Mouse (Mus musculus) liver, embryonic 14.5 days (tissue): ENCODE results near the gene Trappc3l. TPM values are rescaled to one million over a fixed set of nuclear protein-coding genes. Genes with fewer than 3 reads are reported as not detected.

ENCODE experiments used
- ATAC-seq: fragments of 200-750 bp; cut with Nextera tagmentation; 2 replicates; pipeline ENCODE4 v1.8.0; 2017; ENCODE audit warnings: moderate number of reproducible peaks, mild to moderate bottlenecking, moderate library complexity; ENCODE audit not compliant: insufficient read depth
- DNase-seq, 3 experiments: peaks; one replicate each; pipeline ENCODE4 v3.0.0-alpha.2; 2012 to 2013; ENCODE audit warnings: low read depth in 3 of 3, low spot score in 3 of 3
- H3K27ac ChIP-seq: fragments of 300-500 bp; sonication (generic); 2 replicates; pipeline ENCODE4 v1.5.1; 2014; ENCODE audit warnings: moderate library complexity, mild to moderate bottlenecking, control low read depth, inconsistent platforms
- H3K27me3 ChIP-seq: fragments of 300-500 bp; sonication (generic); 2 replicates; pipeline ENCODE4 v1.6.1; 2014; ENCODE audit warnings: mild to moderate bottlenecking, low read length, moderate library complexity; ENCODE audit not compliant: control insufficient read depth, insufficient read depth
- H3K36me3 ChIP-seq: fragments of 300-500 bp; sonication (generic); replicated peaks from 2 replicates; pipeline ENCODE4 v1.6.1; 2014; ENCODE audit warnings: low read depth; ENCODE audit not compliant: control insufficient read depth, insufficient read depth
- H3K4me1 ChIP-seq, 2 experiments: fragments of 200-500 bp in 1 of 2; fragments of 300-500 bp in 1 of 2; sonication (generic) in 1 of 2; replicated peaks; 2 replicates each; pipeline ENCODE4 v1.6.1; 2012 to 2014; ENCODE audit warnings: antibody characterized with exemption in 1 of 2, inconsistent platforms in 1 of 2, low read length in 1 of 2; ENCODE audit not compliant: control insufficient read depth in 2 of 2, insufficient read depth in 2 of 2
- H3K4me2 ChIP-seq: fragments of 300-500 bp; sonication (generic); 2 replicates; pipeline ENCODE4 v1.6.1; 2014; ENCODE audit warnings: low read depth, mild to moderate bottlenecking, control low read depth, moderate library complexity
- H3K4me3 ChIP-seq, 2 experiments: fragments of 200-500 bp in 1 of 2; fragments of 300-500 bp in 1 of 2; sonication (generic) in 1 of 2; 2 replicates each; pipeline ENCODE4 v1.5.1; 2012 to 2014; ENCODE audit warnings: low read depth in 2 of 2, low read length in 2 of 2, mild to moderate bottlenecking in 2 of 2, control low read depth in 1 of 2, inconsistent platforms in 1 of 2, moderate library complexity in 1 of 2; ENCODE audit not compliant: insufficient read depth in 1 of 2
- H3K9ac ChIP-seq: fragments of 300-500 bp; sonication (generic); replicated peaks from 2 replicates; pipeline ENCODE4 v1.6.1; 2014; ENCODE audit warnings: mild to moderate bottlenecking, control low read depth, moderate library complexity
- H3K9me3 ChIP-seq: fragments of 300-500 bp; sonication (generic); 2 replicates; pipeline ENCODE4 v1.6.1; 2016; ENCODE audit warnings: low read length, mixed read lengths; ENCODE audit not compliant: control insufficient read depth
- CTCF ChIP-seq: IDR thresholded peaks from 2 replicates; pipeline ENCODE4 v1.5.1; 2016; ENCODE audit warnings: antibody characterized with exemption, low read depth, control low read depth
- EP300 ChIP-seq: IDR thresholded peaks from 2 replicates; pipeline ENCODE4 v1.6.1; 2016; ENCODE audit warnings: antibody characterized with exemption, low read depth
- WGBS: fragments of 180-500 bp; shearing (Covaris S2); extraction: QIAGEN DNeasy Blood & Tissue Kit; methylation state at CpG from one replicate; pipeline ENCODE4 v1.1.7; 2014; ENCODE audit not compliant: insufficient replicate concordance; 5-methylcytosine and 5-hydroxymethylcytosine counted together
- polyA plus RNA-seq, 2 experiments: library from polyadenylated mRNA; depleted of rRNA in 1 of 2; stranded (reverse) in 1 of 2; unstranded in 1 of 2; fragments of >200 nt; fragmentation: Nextera tagmentation in 1 of 2; extraction: Ambion mirVana in 1 of 2; gene quantifications; 2 replicates each; pipeline versions ENCODE4 v1.2.1 to v1.2.3; 2012 to 2014

Gene Trappc3l
- polyA plus RNA-seq, 2 experiments: not detected

- DNase-seq: peak in 1 of 3 experiments; percentile 22
- peaks cover 9 to 19% of the 10 kb centered on the region in 2 experiments for H3K4me1 ChIP-seq
- TF ChIP-seq CTCF: no peak
- no peak for TF ChIP-seq EP300
- peak overlapping the region; percentile 80 to 87 for H3K4me3 ChIP-seq
- H3K27me3 ChIP-seq: no peaks in the 10 kb centered on the region
- H3K27ac ChIP-seq: peak overlapping the region; percentile 89
- ATAC-seq: no peak
- H3K9ac ChIP-seq: peak overlapping the region; percentile 76
- no peaks in the 10 kb centered on the region for H3K9me3 ChIP-seq
- no peaks in the 10 kb centered on the region; the same call in 1 of the 2 replicates for H3K36me3 ChIP-seq
- H3K4me2 ChIP-seq: peak overlapping the region; percentile 86
- under 1% methylated on average over 21 of the region's 21 CpGs for WGBS
These were observed 18.6 kb upstream of the Trappc3l start for GRCm38 (mm10) chr10:34018746-34019301.

GRCm38 (mm10) chr10:34019302-34020075 is 17.9 kb upstream of the Trappc3l start, which contains the start of gene Rwdd1:
Rwdd1 (minus strand) TSS chr10:34019624.
- Histone ChIP-seq H3K4me2 (peak within 1 kb of the TSS; percentile 86), H3K9me3 (no peaks in the 10 kb centered on the region), H3K9ac (peak within 1 kb of the TSS; percentile 77), H3K27me3 (no peaks in the 10 kb centered on the region), H3K36me3 (no peaks in the 10 kb centered on the region; the same call in 1 of the 2 replicates), H3K4me1 (peaks cover 9 to 19% of the 10 kb centered on the region in 2 experiments), H3K27ac (peak within 1 kb of the TSS; percentile 89), H3K4me3 (peak within 1 kb of the TSS; percentile 80 to 87)
- ATAC-seq (peak; percentile 98), DNase-seq (peak; percentile 91 to 92 (median 91))
- TF ChIP-seq EP300: no peak
- peak; percentile 51 for TF ChIP-seq CTCF
- WGBS: under 1% methylated on average over 82 of the region's 82 CpGs

- Histone ChIP-seq H3K36me3 (no peaks in the 10 kb centered on the region), H3K4me2 (no peak overlapping the region), H3K4me3 (no peak overlapping the region), H3K27me3 (no peaks in the 10 kb centered on the region), H3K9me3 (no peaks in the 10 kb centered on the region), H3K4me1 (no peaks in the 10 kb centered on the region), H3K9ac (no peak overlapping the region), H3K27ac (no peak overlapping the region)
- no peak for DNase-seq
- no peak for ATAC-seq
- WGBS: 21% methylated on average over 5 of the region's 5 CpGs
- TF ChIP-seq CTCF (no peak), EP300 (no peak)
These were observed 7.1 kb upstream of the Trappc3l start for GRCm38 (mm10) chr10:34030322-34030721.

GRCm38 (mm10) chr10:34033630-34034305 is 3.6 kb upstream of the Trappc3l start:
- Histone ChIP-seq H3K9me3 (no peaks in the 10 kb centered on the region), H3K4me1 (no peaks in the 10 kb centered on the region), H3K4me2 (peak overlapping the region; percentile 31; the same call in 1 of the 2 replicates), H3K27ac (no peak overlapping the region), H3K27me3 (no peaks in the 10 kb centered on the region), H3K4me3 (no peak overlapping the region), H3K9ac (no peak overlapping the region), H3K36me3 (no peaks in the 10 kb centered on the region)
- ATAC-seq (peak; percentile 48), DNase-seq (peak in 1 of 3 experiments; percentile 23)
- 19% methylated on average over 22 of the region's 22 CpGs for WGBS
- TF ChIP-seq EP300 (no peak), CTCF (peak; percentile 75)
